Mouse (Mus musculus) kidney, adult 11 months (tissue): ENCODE measurements around the gene Acsm1.
A peak's percentile ranks its signal among the peaks of the same experiment; 100 is the strongest.

Source experiments
- DNase-seq: peaks from one replicate; pipeline ENCODE4 v3.0.0; 2022

Gene Acsm1

GRCm38 (mm10) chr7:119606664-119607076 is at the start of gene Acsm1:
Acsm1 (plus strand) TSS chr7:119607026.
- no peak for DNase-seq

GRCm38 (mm10) chr7:119559789-119560451 is 46.9 kb upstream of the Acsm1 start:
- DNase-seq = peak; percentile 27

GRCm38 (mm10) chr7:119560452-119560835 is 46.4 kb upstream of the Acsm1 start:
- DNase-seq = peak; percentile 26

- DNase-seq = no peak
Measured at GRCm38 (mm10) chr7:119561441-119561840, 45.4 kb upstream of the Acsm1 start.

GRCm38 (mm10) chr7:119562476-119562875 is 44.4 kb upstream of the Acsm1 start:
- DNase-seq = peak; percentile 31

- DNase-seq = peak; percentile 77
Measured at GRCm38 (mm10) chr7:119594530-119595107, 12.2 kb upstream of the Acsm1 start.

GRCm38 (mm10) chr7:119595306-119595705 is 11.5 kb upstream of the Acsm1 start:
- DNase-seq = no peak

GRCm38 (mm10) chr7:119596536-119596935 is 10.3 kb upstream of the Acsm1 start:
- peak; percentile 81 for DNase-seq

- no peak for DNase-seq
Measured at GRCm38 (mm10) chr7:119601195-119601953, 5.5 kb upstream of the Acsm1 start.

GRCm38 (mm10) chr7:119601954-119602317 is 4.9 kb upstream of the Acsm1 start:
- DNase-seq = no peak

GRCm38 (mm10) chr7:119604903-119605483 is 1.8 kb upstream of the Acsm1 start:
- peak; percentile 80 for DNase-seq

- peak; percentile 69 for DNase-seq
Measured at GRCm38 (mm10) chr7:119605926-119606663, 731 bp upstream of the Acsm1 start.

- no peak for DNase-seq
Measured at GRCm38 (mm10) chr7:119607796-119608515, 1.1 kb downstream of the Acsm1 start.

- peak; percentile 61 for DNase-seq
Measured at GRCm38 (mm10) chr7:119616531-119616930, 9.7 kb downstream of the Acsm1 start.

- peak; percentile 65 for DNase-seq
Measured at GRCm38 (mm10) chr7:119617593-119617992, 10.8 kb downstream of the Acsm1 start.

GRCm38 (mm10) chr7:119618209-119618935 is 11.5 kb downstream of the Acsm1 start:
- DNase-seq = peak; percentile 50

- DNase-seq = peak; percentile 67
Measured at GRCm38 (mm10) chr7:119620157-119620556, 13.3 kb downstream of the Acsm1 start.

- no peak for DNase-seq
Measured at GRCm38 (mm10) chr7:119638773-119639172, 31.9 kb downstream of the Acsm1 start.

GRCm38 (mm10) chr7:119642307-119642706 is 35.5 kb downstream of the Acsm1 start:
- peak; percentile 43 for DNase-seq

- peak; percentile 57 for DNase-seq
Measured at GRCm38 (mm10) chr7:119667893-119668292, 61.1 kb downstream of the Acsm1 start.

- DNase-seq = peak; percentile 30
Measured at GRCm38 (mm10) chr7:119670395-119670794, 63.6 kb downstream of the Acsm1 start.
